Mouse (Mus musculus): Measurements from ENCODE around the gene Arhgef39. TPM values are rescaled to one million over a fixed set of nuclear protein-coding genes. Genes with fewer than 3 reads are reported as not detected.
A peak's percentile ranks its signal among the peaks of the same experiment; 100 is the strongest.

The Arhgef39 gene
- polyA plus RNA-seq, 1 experiment: 2.8 TPM

DNA sequence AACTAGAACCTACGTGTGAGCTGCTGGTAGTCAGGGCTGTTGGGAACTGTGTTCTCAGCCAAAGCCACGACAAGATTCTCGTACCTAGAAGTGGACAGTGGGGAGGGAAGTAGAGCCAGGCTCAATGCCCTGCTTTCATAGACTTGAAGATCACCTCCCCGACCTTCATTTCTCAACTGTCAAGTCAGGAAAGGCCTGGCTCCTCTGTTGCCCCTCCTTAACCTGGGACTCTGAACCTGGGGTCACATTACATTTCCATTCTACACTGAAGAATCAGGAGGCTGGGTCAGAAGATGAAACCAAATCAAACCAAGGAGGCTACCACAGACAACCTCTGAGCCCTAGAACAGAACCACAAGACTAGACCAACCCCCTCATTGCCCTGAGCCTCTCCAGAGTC is 1.5 kb downstream of the Arhgef39 start:
- TF ChIP-seq POLR2A (IDR thresholded peaks at IDR 0.05; ENCODE audit: borderline replicate concordance, insufficient read depth, low read length) (no peak), CTCF (IDR thresholded peaks at IDR 0.05; ENCODE audit: borderline replicate concordance, insufficient read depth, low read depth, low read length) (no peak)
- no peak overlapping the region for H3K4me3 ChIP-seq (replicated peaks; ENCODE audit: insufficient read depth, low read depth, low read length)
- H3K4me1 ChIP-seq (ENCODE audit: control insufficient read depth, insufficient read depth, low read length): no peaks in the 10 kb centered on the region; the same call in none of the 2 replicates
- H3K27me3 ChIP-seq (ENCODE audit: control insufficient read depth, insufficient read depth, low read length): no peaks in the 10 kb centered on the region
- 76% methylated on average over 4 of the region's 4 CpGs for WGBS
- H3K27ac ChIP-seq (ENCODE audit: insufficient read depth, low read length): no peak overlapping the region
- no peak for DNase-seq

GRCm38 (mm10) chr4:43497405-43497804 is 2.1 kb downstream of the Arhgef39 start:
- no peak for TF ChIP-seq POLR2A (IDR thresholded peaks at IDR 0.05; ENCODE audit: borderline replicate concordance, insufficient read depth, low read length)
- TF ChIP-seq CTCF (IDR thresholded peaks at IDR 0.05; ENCODE audit: borderline replicate concordance, insufficient read depth, low read depth, low read length): no peak
- 92% methylated on average over 8 of the region's 8 CpGs for WGBS
- H3K4me1 ChIP-seq (ENCODE audit: control insufficient read depth, insufficient read depth, low read length): no peaks in the 10 kb centered on the region; the same call in none of the 2 replicates
- no peaks in the 10 kb centered on the region for H3K27me3 ChIP-seq (ENCODE audit: control insufficient read depth, insufficient read depth, low read length)
- H3K27ac ChIP-seq (ENCODE audit: insufficient read depth, low read length): no peak overlapping the region
- no peak for DNase-seq
- no peak overlapping the region for H3K4me3 ChIP-seq (replicated peaks; ENCODE audit: insufficient read depth, low read depth, low read length)

GRCm38 (mm10) chr4:43496587-43496986 is 2.9 kb downstream of the Arhgef39 start:
- H3K4me1 ChIP-seq (ENCODE audit: control insufficient read depth, insufficient read depth, low read length): no peaks in the 10 kb centered on the region; the same call in none of the 2 replicates
- no peak for DNase-seq
- 65% methylated on average over 6 of the region's 6 CpGs for WGBS
- H3K27ac ChIP-seq (ENCODE audit: insufficient read depth, low read length): no peak overlapping the region
- H3K4me3 ChIP-seq (replicated peaks; ENCODE audit: insufficient read depth, low read depth, low read length): no peak overlapping the region
- TF ChIP-seq POLR2A (IDR thresholded peaks at IDR 0.05; ENCODE audit: borderline replicate concordance, insufficient read depth, low read length): no peak
- TF ChIP-seq CTCF (IDR thresholded peaks at IDR 0.05; ENCODE audit: borderline replicate concordance, insufficient read depth, low read depth, low read length): no peak
- no peaks in the 10 kb centered on the region for H3K27me3 ChIP-seq (ENCODE audit: control insufficient read depth, insufficient read depth, low read length)

DNA sequence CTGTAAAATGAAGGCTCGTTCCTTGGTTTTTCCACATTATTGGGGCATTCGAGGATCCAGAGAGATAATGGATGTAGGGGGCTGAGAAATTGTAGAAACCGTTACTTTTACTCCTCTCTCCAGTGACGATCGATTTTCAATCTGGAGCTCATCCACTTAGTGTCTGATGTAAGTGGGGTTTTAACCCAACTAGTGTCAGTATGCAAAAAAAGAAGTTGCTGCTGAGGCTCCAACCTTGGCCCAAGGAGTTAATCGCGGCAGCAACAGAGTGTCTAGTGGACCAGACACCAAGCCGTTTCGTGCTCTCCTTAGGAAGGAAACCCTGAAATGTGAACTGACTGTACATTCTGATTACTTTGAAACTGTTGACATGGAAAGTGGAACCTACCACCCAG is 5.7 kb downstream of the Arhgef39 start:
- WGBS: 1% methylated on average over 9 of the region's 9 CpGs
- no peak for DNase-seq
- TF ChIP-seq POLR2A (IDR thresholded peaks at IDR 0.05; ENCODE audit: borderline replicate concordance, insufficient read depth, low read length): no peak
- TF ChIP-seq CTCF (IDR thresholded peaks at IDR 0.05; ENCODE audit: borderline replicate concordance, insufficient read depth, low read depth, low read length): no peak
- Histone ChIP-seq H3K4me3 (replicated peaks; ENCODE audit: insufficient read depth, low read depth, low read length) (peak overlapping the region; percentile 76), H3K27me3 (ENCODE audit: control insufficient read depth, insufficient read depth, low read length) (no peaks in the 10 kb centered on the region), H3K4me1 (ENCODE audit: control insufficient read depth, insufficient read depth, low read length) (no peaks in the 10 kb centered on the region; the same call in none of the 2 replicates), H3K27ac (ENCODE audit: insufficient read depth, low read length) (peak overlapping the region; percentile 61; the same call in 1 of the 2 replicates)

DNA sequence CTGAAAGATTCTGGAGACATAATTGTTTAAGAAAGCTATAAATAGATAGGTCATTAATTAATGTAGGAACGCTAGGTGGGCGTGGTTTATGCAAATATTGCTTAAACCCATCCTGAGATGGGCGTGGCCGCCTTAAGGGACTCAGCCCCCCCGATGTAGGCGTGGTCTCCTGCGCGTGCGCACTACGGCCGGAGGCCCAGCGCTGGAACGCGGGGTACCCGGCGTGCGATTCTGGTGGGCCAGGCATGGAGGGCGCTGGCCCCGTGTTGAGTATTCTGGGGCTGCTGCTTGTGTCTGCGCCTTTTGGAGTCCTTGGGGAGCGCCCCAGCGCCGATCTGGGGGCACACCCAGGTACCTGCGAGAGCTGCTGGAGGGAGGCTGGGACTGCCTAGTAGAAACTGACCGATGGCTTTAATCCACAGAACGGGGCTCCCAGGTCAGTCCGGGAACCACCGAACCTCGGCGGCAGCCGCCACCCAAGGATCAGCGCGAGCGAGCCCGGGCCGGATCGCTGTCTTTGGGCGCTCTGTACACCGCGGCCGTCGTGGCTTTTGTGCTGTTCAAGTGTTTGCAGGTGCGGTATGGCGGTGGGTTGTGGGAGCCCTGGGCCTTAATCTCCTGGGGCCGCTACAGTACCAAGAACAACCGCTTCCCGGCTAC is 6.2 kb downstream of the Arhgef39 start:
- H3K27me3 ChIP-seq (ENCODE audit: control insufficient read depth, insufficient read depth, low read length): no peaks in the 10 kb centered on the region
- TF ChIP-seq POLR2A (IDR thresholded peaks at IDR 0.05; ENCODE audit: borderline replicate concordance, insufficient read depth, low read length) (peak; percentile 99), CTCF (IDR thresholded peaks at IDR 0.05; ENCODE audit: borderline replicate concordance, insufficient read depth, low read depth, low read length) (no peak; the same call in 1 of the 2 replicates)
- DNase-seq: peak; percentile 95 to 98
- H3K27ac ChIP-seq (ENCODE audit: insufficient read depth, low read length): peak overlapping the region; percentile 61
- 1% methylated on average over 47 of the region's 47 CpGs for WGBS
- no peaks in the 10 kb centered on the region; the same call in none of the 2 replicates for H3K4me1 ChIP-seq (ENCODE audit: control insufficient read depth, insufficient read depth, low read length)
- peak overlapping the region; percentile 76 for H3K4me3 ChIP-seq (replicated peaks; ENCODE audit: insufficient read depth, low read depth, low read length)

DNA sequence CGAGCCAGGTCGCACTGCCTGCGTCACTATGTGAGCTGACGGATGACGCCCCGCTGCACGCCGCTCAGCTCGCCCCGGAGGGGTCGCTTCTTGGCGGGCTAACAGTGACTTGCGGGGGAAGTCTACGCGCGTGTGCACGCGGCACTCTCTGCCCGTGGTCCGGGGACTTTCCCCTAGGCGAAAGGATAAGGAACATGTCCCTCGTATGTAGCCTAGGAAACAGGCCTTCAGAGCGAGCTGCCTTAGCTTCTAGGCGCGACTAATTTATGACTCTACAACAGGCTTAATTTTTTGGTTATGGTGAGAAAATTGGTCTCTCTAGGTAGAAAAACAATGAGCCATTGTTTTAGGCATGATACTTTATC is 6.7 kb downstream of the Arhgef39 start, which contains the start of gene Ccdc107:
Gene Ccdc107 (plus strand): TSS at position 80 of the 365 bp plus-strand sequence.
- TF ChIP-seq POLR2A (IDR thresholded peaks at IDR 0.05; ENCODE audit: borderline replicate concordance, insufficient read depth, low read length) (no peak), CTCF (IDR thresholded peaks at IDR 0.05; ENCODE audit: borderline replicate concordance, insufficient read depth, low read depth, low read length) (no peak)
- no peaks in the 10 kb centered on the region for H3K27me3 ChIP-seq (ENCODE audit: control insufficient read depth, insufficient read depth, low read length)
- H3K4me1 ChIP-seq (ENCODE audit: control insufficient read depth, insufficient read depth, low read length): no peaks in the 10 kb centered on the region; the same call in none of the 2 replicates
- H3K27ac ChIP-seq (ENCODE audit: insufficient read depth, low read length): peak within 1 kb of the TSS; percentile 61
- under 1% methylated on average over 25 of the region's 25 CpGs for WGBS
- DNase-seq: peak; percentile 92 to 97
- peak within 1 kb of the TSS; percentile 76 for H3K4me3 ChIP-seq (replicated peaks; ENCODE audit: insufficient read depth, low read depth, low read length)

- DNase-seq: no peak
- WGBS: 16% methylated on average over 12 of the region's 12 CpGs
- peak overlapping the region; percentile 2; the same call in 1 of the 2 replicates for H3K27ac ChIP-seq (ENCODE audit: insufficient read depth, low read length)
- H3K27me3 ChIP-seq (ENCODE audit: control insufficient read depth, insufficient read depth, low read length): no peaks in the 10 kb centered on the region
- H3K4me1 ChIP-seq (ENCODE audit: control insufficient read depth, insufficient read depth, low read length): no peaks in the 10 kb centered on the region; the same call in none of the 2 replicates
- peak overlapping the region; percentile 76 for H3K4me3 ChIP-seq (replicated peaks; ENCODE audit: insufficient read depth, low read depth, low read length)
- TF ChIP-seq CTCF (IDR thresholded peaks at IDR 0.05; ENCODE audit: borderline replicate concordance, insufficient read depth, low read depth, low read length) (no peak), POLR2A (IDR thresholded peaks at IDR 0.05; ENCODE audit: borderline replicate concordance, insufficient read depth, low read length) (no peak)
These were observed 7.2 kb downstream of the Arhgef39 start for GRCm38 (mm10) chr4:43492101-43492820.

Measured in cerebellum, adult 2 months (tissue).